Mouse (Mus musculus) left cerebral cortex, adult 8-10 months (tissue): ENCODE measurements at regions not wholly inside any gene's neighbourhood (a gene's known extent, or its start where the extent isn't known, plus 50 kb on each side); places are given as distances from the start of the nearest gene placed in this dataset.

ENCODE experiments used
- DNase-seq, 2 experiments: peaks; one replicate each; pipeline ENCODE4 v3.0.0; 2022; ENCODE audit warnings: low spot score in 2 of 2

DNA sequence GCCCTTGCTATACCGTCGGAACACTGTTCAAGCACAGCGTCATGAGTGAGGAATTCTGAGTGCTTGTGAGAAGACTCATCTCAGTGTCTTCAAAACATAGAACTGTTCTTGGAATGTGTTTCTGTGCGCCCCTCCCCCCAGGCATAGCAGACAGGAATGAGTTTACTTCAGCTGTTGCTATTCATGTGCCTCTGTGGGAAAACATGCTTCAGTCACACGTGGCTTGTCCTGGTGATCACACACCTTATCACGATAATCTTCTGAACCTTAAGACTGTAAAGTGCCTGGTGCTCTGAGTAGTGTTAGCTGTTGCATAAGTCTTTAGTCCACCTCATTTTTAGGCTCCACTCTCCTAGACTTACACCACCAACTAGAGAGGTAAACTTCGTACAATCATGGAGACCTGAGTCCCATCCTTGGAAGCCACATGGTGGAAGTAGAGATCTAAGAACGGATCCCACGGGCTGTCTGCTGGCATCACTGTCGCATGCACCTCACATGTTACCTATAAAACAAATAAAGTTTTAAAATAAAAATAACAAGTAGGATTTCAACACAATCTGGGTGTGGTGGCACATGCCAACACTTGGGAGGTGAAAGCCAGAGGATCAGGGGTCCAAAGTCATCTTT, 1143.8 kb downstream of the 4930447A16Rik start:
- no peak for DNase-seq

DNA sequence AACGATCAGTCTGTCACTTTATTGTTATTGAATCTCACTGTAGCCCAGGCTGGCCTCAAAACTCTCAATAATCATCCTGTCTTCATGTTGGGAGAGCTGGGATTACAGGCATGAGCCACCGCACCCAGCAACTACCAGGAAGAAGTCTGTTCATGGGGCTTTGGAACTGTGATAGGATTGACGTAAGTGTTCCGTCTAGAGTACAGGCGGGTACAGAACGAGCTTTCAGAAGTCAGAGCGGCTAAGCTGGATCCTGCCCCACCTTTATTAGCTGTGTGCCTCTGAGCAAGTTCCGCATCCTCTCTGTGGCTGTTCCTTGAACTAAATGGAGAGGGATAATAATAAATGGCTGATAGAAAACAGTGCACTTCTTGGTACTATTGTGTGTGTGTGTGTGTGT, 1144.8 kb downstream of the 4930447A16Rik start:
- DNase-seq: no peak

DNA sequence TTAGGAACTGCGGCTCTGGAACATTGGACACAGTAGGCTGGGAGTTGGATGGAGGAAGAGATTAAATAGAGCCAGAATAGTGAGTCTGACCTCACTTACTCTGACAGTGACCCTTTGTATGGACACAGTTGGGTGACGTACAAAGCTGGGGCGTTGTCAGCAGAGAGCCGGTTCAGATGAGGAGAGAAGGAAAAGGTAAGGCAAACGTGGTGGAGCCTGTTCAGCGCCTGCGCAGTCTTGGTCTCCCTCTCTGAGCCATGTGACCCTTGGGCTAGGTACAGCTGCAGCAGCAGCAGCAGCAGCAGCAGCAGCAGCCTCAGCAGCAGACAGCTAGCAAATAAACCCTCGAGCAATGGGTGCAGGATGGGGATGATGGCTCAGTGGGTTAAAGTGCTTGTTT, 1145.4 kb downstream of the 4930447A16Rik start:
- DNase-seq: no peak

DNA sequence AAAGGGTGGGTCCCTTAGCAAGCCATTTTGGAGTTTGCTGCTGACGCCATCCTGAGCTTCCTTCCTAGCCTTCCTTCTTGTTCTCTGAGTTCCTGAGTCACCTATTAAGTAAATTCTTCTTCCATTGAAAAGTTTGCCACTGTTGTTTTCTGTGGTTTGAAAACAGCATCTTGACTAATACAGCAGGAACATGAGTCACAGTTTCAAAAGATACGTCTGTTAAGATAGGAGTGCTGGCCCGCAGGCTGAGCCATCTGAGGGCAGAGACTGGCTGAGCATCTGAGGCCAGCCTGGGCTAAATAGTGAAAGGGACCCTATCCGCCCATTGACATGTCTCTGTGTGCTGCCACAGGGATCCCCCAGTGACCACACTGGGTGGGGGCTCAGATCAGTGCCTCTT, 1147.3 kb downstream of the 4930447A16Rik start:
- DNase-seq: no peak

DNA sequence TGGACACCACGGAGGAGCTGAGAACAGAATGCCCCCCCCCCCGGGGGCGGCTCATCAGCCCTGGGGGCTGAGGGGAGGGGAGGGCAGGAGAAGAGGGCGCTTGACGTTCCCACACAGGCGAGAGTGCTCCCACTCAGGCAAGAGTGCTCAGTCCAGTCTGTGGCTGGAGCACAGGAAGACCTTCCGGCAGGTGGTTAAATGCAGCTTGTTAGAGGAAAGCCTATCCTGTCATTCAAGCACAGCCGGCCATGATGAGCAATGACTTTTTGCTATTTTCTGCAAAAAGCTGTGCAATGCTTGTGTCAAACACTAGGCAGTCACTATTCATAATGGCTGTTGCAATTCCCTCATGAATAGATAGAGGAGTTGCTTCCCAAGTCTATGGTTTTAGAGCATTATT, 1149.1 kb downstream of the 4930447A16Rik start:
- no peak for DNase-seq

DNA sequence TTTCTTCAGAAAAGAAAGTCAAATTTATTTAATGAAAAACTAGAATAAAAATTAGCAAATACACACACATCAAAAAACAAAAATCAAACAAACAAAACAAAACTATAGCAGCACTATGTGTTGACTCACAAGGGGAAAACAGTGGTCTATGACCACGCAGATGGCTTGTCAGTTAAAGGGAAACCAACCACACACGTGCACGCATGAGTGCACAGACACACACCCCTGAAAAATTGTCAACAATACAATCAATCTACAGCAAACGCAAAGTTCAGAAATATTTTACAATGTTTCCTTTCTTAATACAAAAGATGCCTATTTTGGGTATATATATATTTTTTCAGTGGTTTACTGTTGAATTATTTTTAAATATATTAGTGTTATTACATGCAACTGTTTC, 1149.9 kb downstream of the 4930447A16Rik start:
- no peak for DNase-seq

DNA sequence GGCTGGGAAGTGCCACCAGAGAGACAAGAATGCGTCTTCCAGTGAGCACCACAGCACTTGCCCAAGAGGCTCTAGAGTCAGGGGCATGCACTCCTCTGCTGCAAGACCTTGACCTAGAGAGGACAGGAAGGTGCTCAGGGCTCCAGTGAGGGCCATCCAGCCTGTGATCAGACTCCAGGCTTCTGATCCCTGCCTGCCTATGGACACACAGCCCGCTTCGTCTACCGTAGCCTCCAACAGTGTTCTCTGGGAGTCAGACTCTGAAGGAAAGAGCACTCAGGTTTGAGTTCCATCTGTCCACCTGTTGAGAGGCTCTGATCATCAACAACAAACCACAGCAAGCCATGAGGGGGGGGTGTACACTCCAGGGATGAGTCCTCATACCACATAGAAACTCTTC, 1152.3 kb downstream of the 4930447A16Rik start:
- no peak for DNase-seq

DNA sequence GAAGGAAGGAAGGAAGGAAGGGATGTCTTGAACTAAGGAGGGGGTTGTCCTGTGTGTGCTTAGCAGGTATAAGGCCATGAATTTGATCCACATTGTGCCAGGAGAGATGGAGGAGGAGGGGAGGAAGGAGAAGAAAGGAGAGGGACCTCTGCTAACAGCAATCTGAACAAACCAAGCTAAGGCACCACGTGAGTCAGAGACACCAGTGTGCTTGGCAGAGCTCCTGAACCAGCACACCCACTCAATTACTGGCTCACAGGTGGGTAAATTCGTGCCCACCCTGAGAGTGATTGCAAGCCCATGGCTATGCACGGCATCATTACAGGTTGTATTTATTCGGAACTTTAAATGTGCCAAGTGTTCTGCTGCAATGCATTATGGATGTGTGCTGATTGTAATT, 1154.1 kb downstream of the 4930447A16Rik start:
- no peak for DNase-seq

DNA sequence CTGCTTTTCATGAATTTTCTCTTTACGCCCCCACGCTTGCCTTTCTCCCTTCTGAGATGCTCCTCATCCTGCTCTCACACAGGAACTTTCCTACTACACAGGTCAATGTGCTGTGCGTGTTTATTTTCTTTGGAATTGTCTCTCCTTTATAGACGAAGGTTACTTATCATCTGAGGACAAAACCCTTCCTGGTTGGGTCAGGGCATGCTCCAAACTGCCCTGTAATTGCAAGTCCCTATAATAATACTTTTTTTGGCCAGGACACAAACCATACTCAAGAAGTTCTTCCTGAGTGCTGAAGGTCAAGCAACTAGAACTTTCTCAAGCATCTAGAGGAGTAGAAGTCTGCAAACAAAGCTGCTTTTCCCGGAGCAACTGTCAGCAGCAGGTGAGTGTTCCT, 1158.1 kb downstream of the 4930447A16Rik start:
- DNase-seq: no peak

DNA sequence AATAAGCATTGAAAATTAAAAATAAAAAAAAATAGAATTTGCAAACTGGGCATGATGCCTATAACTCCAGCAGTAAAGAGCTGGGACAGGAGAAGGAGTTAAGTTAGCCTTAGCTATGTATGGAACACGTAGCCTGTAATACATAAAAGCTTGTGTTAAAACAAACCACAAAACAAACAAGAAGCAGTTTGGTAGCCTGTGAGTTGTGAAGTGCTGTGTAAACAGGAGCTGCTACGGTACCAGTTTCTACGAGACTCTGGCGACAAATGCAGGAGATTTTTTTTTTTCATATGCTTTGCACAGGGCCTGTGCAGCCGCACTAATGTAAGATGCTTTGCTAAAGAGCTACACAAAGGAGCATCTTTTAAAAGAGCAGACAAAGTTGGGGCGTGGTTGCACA, 1159.1 kb downstream of the 4930447A16Rik start:
- DNase-seq: no peak

DNA sequence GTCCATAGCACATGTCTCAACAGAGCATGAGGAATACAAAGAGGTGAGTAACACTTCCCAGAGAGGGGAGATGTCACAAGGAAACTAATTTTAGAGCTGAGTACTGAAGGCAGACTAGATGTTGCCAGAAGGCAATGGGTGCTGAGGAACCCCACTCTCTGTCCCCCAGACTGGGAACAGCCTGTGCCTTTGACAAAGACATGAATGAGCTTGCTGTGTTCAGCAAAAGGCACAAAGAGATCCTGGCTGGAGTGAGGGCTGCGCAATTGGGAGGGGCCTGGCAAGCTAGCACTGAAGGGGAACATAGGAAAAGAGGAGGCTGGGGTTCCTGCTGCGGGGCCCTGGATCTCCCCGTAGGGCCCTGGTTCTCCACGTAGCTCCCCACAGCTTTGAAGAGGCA, 1160.3 kb downstream of the 4930447A16Rik start:
- DNase-seq: peak; percentile 43 to 52

DNA sequence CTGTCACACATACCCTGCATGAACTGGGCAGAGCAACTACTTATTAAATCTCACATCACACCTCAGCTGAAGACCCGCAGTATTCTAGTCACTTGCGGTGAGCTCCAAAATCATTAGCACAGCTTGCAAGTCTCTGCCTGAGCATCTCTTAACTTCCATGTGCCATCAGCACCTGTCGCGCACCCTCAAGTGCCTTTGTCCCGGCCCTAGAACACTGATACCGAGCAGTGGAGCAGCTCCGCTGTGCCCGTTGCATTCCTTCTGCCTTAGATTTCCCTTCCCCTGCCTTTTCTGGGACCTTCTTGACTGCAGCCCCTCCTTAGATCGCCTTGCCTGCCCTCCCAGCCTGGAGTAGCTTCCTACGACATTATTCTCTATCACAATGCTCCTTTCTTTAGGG, 1161.2 kb downstream of the 4930447A16Rik start:
- DNase-seq: no peak

DNA sequence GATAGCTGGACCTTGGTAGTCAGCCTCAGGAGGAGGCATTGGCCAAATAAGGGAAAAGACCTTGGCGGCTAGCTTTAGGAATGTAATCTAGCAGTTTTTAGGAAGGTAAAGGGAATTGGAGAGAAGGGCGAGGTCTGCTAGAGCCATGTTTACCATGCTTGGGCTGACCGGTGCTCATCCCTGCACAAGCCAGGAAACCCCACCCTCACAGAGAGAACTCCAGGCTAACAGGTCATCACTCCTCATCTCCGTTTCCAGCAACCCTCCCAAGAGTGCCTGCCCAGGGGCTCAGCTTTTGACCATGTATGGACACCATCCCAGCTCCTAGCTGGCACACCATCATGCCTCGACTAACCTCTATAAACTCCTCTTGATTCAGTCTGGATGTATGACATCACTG, 1162.9 kb downstream of the 4930447A16Rik start:
- no peak for DNase-seq

DNA sequence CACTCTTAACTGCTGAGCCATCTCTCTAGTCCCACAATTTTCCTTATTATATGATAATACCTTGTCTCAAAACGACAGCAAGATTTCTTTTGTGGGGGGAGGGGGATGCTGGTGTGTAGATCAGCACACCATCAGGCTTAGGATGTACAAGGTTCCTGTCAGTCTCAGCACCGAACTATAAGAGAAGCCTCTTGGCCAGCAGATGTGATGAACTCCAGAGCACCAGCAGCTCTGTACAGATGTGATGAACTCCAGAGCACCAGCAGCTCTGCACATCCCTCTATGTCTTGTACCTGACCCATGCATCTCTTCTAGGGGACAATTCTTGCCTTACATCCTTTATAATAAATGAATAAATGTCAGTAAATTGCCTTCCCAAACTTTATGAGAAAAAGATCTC, 1163.7 kb downstream of the 4930447A16Rik start:
- no peak for DNase-seq

DNA sequence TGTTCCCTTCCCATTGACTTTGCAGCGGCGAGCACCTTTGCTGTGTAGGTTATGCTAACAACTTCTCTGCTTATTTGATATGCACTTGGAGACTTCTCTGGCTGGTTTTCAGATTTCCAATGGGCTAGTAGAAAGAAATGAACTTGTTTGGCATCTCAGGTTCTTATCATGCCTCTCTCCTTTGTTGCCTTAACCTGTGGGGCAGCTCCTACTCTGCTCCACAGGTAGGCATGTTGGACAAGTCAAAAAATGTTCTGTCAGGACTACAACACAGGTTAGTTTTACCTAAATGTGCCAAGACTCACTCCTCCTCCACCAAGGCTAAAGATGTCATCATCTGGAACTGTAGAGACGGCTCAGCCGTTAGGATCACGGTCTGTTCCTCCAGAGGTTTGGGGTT, 1164.3 kb downstream of the 4930447A16Rik start:
- DNase-seq: no peak

DNA sequence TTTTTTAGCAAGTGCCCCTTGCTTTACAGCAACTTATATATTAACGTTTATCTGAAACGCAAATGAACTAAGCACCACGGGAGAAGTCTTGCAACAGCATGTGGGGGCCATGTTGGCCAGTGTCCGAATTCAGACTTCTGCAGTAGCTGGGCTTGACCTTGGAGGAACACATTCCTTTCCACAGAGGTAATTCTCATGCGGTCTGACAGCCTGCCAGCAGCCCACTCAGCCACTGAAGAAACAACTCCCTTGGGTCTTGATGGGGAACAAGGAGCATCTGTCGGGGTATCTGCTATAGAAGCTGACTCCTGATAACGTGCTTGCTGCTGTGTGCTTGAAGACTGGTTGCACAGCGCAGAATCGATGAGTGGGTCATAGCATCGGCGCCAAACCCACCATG, 1168.7 kb downstream of the 4930447A16Rik start:
- DNase-seq: no peak

DNA sequence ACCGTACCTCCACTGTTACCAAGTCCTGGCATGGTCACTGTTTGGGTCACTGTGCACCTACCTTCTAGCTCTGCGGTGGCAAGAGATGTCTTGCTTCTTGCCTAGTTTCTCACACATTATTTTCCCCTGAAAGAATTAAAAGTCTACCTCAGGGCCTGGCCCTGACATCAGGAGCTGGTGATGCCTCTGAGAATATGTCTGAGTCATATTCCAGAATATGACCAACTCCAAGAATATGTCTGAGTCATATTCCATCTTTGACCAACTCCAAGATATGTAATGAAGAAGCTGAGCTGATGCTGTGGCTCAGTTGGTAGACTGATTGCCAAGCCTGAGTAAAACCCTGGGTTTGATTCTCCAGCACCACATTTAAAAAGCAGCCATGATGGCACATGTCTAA, 1169.4 kb downstream of the 4930447A16Rik start:
- DNase-seq: no peak

DNA sequence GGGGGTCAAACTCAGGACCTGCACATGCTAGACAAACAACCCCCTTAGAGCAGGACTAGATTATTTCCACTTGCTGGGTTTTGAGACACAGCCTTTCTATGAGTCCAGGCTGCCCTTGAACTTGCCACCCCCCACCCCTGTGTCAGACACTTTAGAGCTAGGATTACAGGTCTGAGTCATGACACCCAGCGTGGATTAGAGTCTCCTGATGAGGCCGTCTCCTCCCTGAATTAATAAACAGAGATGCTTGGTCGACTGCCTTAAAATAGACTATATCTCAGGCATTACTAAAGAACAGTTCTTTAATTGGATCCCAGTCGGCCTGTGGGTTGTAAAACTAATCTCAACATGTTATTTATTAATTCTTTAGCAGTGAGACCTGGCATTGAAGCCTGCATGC, 1170.5 kb downstream of the 4930447A16Rik start:
- DNase-seq: no peak

DNA sequence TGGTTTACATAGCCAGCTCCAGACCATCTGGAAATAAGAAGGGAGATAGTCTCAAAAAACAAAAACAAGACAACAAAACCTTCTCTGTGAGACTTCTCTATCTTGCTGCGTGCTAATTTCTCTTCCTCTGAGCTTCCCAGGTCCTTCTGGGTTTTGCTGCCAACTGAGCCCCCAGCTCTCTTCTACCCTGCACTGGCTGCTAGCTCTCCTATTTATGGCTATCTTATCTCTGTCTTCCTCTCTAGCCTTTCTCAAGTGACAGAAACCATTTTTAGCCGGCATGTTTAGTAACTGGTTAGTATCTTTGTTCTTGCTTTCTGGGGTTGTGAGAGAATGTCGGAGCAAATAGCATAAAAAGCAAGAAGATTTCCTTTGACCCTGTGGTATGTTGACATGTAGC, 1172.1 kb downstream of the 4930447A16Rik start:
- DNase-seq: no peak

DNA sequence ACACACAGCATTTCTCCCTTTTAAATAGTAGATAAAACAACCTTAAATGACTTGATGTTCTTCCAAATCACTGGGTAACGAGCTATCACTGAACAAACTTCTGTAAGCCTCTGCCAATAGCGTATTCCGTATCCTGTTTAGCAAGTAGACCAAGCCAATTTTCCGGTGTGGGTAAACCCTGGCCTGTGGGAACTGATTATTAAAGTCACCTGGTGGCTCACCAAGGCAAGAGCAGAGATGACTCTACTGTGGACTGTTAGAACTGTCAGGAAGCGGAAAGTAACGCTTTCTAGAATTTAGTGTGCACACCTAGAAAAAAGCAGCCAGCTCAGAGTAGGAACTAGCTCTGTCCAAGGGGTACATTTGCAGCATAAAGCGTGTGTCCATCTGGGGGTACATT, 1176.1 kb downstream of the 4930447A16Rik start:
- no peak for DNase-seq

DNA sequence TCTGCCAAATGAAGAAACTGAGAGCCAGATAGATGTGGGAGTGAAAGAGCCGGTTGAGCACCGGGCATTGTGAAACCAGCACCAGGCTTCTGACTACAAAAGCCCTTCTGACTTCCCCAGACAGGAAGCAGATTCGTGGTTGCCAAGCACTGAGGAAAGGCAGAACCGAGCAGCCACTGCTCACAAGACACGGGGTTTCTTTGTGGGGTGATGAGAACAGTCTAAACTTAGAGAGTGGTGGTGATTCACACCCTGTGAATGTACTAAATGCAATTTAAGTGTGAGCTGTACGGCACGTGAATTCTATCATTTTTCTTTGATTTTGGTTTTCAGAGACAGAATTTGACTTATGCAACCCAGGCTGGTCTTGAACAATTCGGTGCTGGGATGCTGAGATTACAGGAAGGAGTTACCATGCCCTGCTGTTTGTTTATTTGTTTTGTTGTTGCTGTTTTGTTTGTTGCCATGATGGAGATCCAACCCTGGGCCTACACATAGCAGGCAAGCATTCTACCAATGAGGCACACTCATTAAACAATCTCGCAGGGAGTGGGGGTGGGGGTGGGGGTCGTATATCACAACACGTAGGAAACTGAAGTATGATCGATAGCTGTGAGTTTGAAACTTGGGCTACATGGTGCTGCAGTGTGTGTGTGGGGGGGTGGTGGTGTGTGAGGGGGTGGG, 1177.0 kb downstream of the 4930447A16Rik start:
- peak in 1 of 2 experiments; percentile 57 for DNase-seq

DNA sequence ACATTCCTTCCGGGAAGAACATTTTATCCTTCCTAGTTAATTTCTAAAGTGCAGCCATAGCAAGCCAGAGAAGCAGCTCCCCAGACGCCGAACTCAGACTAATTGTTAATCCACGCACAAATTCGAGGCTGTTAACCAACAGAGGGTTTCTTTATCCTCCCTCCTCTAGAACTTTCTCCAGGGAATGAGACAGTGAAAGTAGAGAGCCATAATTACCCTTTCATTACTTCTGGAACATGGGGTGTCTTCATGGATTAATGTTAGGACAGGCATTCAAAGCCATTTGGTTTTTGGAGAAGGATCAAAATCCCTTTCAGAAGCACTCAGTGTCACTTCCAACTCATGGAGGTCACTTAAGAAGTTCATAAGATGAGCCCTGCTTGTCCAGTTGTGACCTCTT, 1178.6 kb downstream of the 4930447A16Rik start:
- no peak for DNase-seq

DNA sequence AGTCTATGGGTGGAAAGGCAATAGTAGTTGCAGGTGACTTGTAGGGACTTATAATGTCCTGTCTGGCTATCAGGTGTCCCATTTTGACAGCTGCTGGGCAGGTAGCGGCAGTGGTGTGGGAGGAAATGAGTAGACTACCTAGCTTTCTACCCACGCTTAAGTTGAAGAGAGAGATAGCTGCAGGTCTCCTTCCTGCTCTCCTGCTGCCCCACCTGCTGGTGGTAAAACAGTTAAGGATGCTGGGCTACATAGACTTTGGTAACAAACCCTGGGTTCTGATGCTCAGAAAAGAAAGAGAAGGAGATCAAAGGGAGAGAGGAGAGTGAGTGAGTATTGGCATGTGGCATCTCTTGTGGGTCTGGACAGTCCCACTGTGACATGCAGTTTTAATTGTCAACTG, 1182.0 kb downstream of the 4930447A16Rik start:
- no peak for DNase-seq
